Mouse (Mus musculus) yolk sac, embryonic 10.5 days (tissue): ENCODE results near the gene Slamf8.

Source experiments
- DNase-seq: peaks from one replicate; pipeline ENCODE4 v3.0.0-alpha.2; 2017; ENCODE audit warnings: low spot score

Gene Slamf8

GRCm38 (mm10) chr1:172593321-172593720 lies 3.0 kb upstream of the Slamf8 start:
- no peak for DNase-seq

- DNase-seq, result no peak
Measured at GRCm38 (mm10) chr1:172585612-172586567, 4.5 kb downstream of the Slamf8 start.

GRCm38 (mm10) chr1:172585026-172585425 lies 5.3 kb downstream of the Slamf8 start:
- DNase-seq, result no peak

GRCm38 (mm10) chr1:172584271-172584670 lies 6.1 kb downstream of the Slamf8 start:
- no peak for DNase-seq

GRCm38 (mm10) chr1:172582436-172582835 lies 7.9 kb downstream of the Slamf8 start:
- no peak for DNase-seq

- no peak for DNase-seq
Measured at GRCm38 (mm10) chr1:172580116-172580515, 10.3 kb downstream of the Slamf8 start.

GRCm38 (mm10) chr1:172567758-172568157 lies 22.6 kb downstream of the Slamf8 start:
- DNase-seq, result no peak

GRCm38 (mm10) chr1:172566131-172566530 lies 24.2 kb downstream of the Slamf8 start:
- DNase-seq, result no peak

GRCm38 (mm10) chr1:172563465-172563828 lies 26.9 kb downstream of the Slamf8 start:
- no peak for DNase-seq

GRCm38 (mm10) chr1:172562641-172563464 lies 27.5 kb downstream of the Slamf8 start:
- DNase-seq, result peak; percentile 78

GRCm38 (mm10) chr1:172555638-172556037 lies 34.7 kb downstream of the Slamf8 start, which contains the start of gene Vsig8:
Vsig8 (plus strand) TSS chr1:172555938.
- DNase-seq, result no peak

GRCm38 (mm10) chr1:172552623-172553022 lies 37.7 kb downstream of the Slamf8 start:
- DNase-seq, result no peak

GRCm38 (mm10) chr1:172551009-172551408 lies 39.4 kb downstream of the Slamf8 start:
- no peak for DNase-seq

- DNase-seq, result peak; percentile 38
Measured at GRCm38 (mm10) chr1:172550551-172550951, 39.8 kb downstream of the Slamf8 start.

GRCm38 (mm10) chr1:172549717-172550116 lies 40.7 kb downstream of the Slamf8 start:
- no peak for DNase-seq

- no peak for DNase-seq
Measured at GRCm38 (mm10) chr1:172549314-172549713, 41.1 kb downstream of the Slamf8 start.

- DNase-seq, result no peak
Measured at GRCm38 (mm10) chr1:172548501-172548900, 41.9 kb downstream of the Slamf8 start.

GRCm38 (mm10) chr1:172546062-172546461 lies 44.3 kb downstream of the Slamf8 start:
- DNase-seq, result no peak

- no peak for DNase-seq
Measured at GRCm38 (mm10) chr1:172540283-172540820, 50.0 kb downstream of the Slamf8 start.

GRCm38 (mm10) chr1:172539827-172540226 lies 50.5 kb downstream of the Slamf8 start:
- DNase-seq, result no peak

- DNase-seq, result no peak
Measured at GRCm38 (mm10) chr1:172535116-172535515, 55.3 kb downstream of the Slamf8 start.

- peak; percentile 24 for DNase-seq
Measured at GRCm38 (mm10) chr1:172532551-172532950, 57.8 kb downstream of the Slamf8 start.
